Mouse (Mus musculus): ENCODE data around the gene Tlk2. TPM values are rescaled to one million over a fixed set of nuclear protein-coding genes. Genes with fewer than 3 reads are reported as not detected.

Tlk2 gene
- total RNA-seq, 2 experiments from 2014 or later, result 52.8 to 67.7 TPM

DNA sequence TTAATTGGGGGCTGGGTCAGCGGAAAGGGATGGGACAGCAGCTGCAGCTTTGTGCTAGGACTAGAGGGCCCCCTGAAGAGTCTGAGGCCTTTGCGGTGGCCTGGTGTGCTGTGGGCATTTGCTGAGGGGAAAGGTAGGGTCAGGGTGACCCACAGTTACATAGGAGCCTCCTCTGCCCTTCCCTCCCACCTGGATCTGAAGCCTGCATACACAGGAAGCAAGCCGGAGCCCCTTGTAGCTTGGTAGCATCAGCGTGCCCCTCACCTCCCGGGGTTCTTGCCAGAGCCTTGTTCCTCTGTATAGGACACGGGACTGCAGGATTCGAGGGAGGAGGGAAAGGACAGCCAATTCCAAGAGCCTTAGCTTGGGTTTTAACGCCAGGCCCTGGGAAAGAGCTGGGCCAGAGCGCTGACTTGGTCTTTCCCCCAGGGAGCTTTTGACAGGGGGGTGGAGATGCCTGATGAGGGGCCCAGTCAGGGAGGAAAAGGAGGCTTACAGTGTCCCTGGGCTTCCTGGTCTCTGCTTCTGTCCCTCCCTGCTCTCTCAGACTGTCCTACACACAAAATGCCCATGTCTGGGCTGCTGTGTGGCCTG lies 115.4 kb downstream of the Tlk2 start:
- intact Hi-C loops (cut with DNase I), result no loop called here
- no peak for DNase-seq (ENCODE audit: low spot score in 2 of 2)

- DNase-seq (ENCODE audit: low spot score in 2 of 2), result no peak
- intact Hi-C loops (cut with DNase I), result no loop called here
These were observed 117.5 kb downstream of the Tlk2 start for GRCm38 (mm10) chr11:105296084-105296483.

- intact Hi-C loops (cut with DNase I), result no loop called here
These were observed 131.6 kb downstream of the Tlk2 start for GRCm38 (mm10) chr11:105310197-105310596.

DNA sequence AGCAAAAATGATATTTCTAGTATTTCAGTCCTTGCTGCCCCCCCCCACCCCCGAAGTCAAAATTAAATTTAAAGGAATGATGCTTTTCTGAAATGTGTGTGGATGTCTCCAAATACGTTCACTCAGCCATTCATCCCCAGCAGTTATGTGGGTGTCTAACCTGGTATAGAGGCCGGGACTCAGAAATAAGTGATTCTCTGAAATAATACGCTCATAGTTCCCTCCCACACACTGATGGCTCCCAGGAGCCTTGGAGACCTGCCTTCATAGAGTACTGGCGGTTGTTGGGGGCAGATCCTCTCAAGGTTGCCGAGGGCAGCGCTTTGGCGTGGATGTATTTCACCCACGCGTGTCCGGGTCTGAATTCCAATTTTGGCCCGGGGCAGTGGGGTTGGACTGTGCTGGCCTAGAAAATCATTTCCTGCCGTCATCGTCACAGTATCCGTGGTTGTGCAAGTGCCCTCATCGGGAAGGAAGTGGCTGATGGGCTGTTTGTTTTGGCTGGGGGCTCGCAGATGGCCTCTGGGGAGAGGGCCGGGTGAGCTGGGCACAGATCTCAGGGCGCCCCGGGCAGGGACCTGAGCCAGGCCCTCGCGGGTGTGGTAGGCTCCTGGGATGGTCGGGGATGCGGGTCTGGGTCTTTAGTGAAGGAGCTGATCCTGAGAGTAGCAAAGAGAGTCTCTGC lies 132.8 kb downstream of the Tlk2 start:
- intact Hi-C loops (cut with DNase I), result no loop called here
- DNase-seq (ENCODE audit: low spot score in 2 of 2), result peak in 1 of 2 experiments; percentile 18

More at GRCm38 (mm10) chr11:105310197-105310596, 131.6 kb downstream of the Tlk2 start:
- no peak for DNase-seq (ENCODE audit: low spot score in 2 of 2)

- intact Hi-C loops (cut with DNase I), result no loop called here
- DNase-seq (ENCODE audit: low spot score in 2 of 2), result peak in 1 of 2 experiments; percentile 19
These were observed 133.8 kb downstream of the Tlk2 start for GRCm38 (mm10) chr11:105312311-105312942.

DNA sequence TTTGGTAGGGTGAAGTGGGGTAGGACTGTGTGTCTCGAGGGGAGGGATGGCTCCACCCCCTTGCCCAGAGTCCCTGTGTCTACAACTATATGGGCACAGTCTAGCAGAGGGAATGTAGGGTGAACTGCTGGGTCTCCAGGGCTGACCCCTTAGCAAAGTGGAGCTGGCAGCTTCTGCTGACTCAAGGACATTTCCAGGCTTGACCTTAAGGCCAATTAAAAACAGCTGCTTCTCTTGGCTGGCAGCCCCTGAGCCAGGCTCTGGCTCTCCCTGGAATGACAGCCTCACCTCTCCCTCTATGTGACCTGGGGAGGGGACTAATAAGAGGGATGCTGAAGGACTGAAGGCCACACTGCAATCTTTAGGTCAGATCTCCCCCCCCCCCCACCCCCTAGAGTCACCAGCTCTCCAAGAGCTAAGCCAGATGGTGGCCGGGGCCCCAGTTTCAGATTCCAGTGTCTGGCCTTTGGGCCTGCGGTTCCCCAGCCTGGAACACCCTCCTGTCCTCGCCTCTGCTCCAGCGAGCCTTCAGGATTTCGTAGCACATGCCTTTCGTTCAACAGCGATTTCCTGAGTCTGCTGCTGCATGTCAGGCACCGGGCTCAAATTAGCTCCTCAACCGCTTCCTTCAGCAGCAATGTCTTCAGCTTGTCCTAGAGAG lies 134.5 kb downstream of the Tlk2 start:
- peak in 1 of 2 experiments; percentile 33 for DNase-seq (ENCODE audit: low spot score in 2 of 2)
- intact Hi-C loops (cut with DNase I), result no loop called here

DNA sequence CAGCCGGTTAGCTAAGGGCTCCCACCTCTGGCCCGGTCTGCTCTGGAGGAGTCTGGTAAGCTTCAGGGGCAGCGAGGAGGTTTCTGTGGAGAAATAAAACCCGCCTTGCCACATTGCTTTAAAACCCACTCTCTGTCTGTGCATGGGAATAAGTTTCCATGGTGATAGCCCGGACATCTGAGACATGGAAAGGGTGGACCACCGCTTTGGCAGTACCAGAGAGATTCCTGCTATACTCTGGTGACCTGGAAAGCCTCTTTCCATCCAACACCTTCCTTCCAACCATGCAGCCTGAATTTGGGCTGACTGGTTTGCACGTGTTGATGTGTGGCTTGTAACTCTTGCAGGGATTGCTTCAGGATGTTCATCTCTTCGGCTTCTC lies 135.0 kb downstream of the Tlk2 start:
- no peak for DNase-seq (ENCODE audit: low spot score in 2 of 2)
- intact Hi-C loops (cut with DNase I), result no loop called here

- DNase-seq (ENCODE audit: low spot score in 2 of 2), result no peak
- intact Hi-C loops (cut with DNase I), result no loop called here
These were observed 136.7 kb downstream of the Tlk2 start for GRCm38 (mm10) chr11:105315296-105315695.

DNA sequence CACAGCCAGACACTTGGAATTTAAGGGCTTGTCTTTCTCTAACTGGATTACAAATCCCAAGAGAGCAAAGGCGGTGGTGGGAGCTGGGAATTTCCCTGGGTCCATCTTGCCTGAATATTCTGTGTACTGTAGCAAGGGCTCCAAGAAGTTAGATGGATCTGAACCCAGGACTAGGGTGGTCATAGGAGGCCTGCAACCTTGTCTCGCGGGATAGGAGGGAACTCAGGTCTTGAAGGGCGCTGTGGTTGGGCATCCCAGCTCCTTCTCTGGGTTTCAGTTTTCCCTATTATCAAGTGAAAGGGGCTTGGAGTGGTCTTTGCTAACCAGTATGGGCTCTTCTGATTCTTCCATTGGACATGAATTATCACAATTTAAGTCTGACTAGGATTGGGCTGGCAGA lies 137.5 kb downstream of the Tlk2 start:
- no peak for DNase-seq (ENCODE audit: low spot score in 2 of 2)
- intact Hi-C loops (cut with DNase I), result no loop called here

DNA sequence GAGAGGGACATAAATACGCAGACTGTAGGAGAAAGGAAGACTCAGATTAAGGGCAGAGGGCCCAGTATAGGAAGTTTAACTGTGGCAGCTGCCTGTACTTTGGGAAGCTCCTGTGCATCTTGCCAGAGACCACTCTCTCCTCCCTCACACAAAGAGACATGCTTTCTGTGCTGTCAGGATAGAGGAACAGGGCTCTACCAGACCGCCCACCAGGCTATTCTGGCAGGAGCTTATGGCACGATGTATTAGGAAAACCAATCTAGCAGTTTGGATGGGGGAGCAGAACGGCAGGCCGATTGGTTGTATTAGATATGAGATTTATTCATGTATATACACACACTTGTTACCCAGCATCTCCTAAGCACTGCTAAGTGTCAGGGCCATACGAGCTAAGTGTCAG lies 139.2 kb downstream of the Tlk2 start:
- DNase-seq (ENCODE audit: low spot score in 2 of 2), result no peak
- intact Hi-C loops (cut with DNase I), result no loop called here

DNA sequence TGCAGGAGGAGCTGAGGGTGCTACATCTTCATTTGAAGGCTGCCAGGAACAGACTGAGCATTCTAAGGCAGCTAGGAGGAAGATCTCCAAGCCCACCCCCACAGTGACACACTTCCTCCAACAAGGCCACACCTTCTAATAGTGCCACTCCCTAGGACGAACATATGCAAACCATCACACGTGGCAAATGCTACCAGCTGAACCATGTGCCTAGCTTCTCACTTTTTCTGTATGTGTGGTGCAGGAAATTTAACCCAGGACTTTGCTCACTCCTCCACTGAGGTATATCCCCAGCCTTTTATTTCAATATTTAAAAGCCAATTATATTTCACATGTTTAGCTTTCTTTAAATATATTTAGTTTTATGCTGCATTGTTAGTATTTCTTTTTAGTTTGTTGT lies 142.5 kb downstream of the Tlk2 start:
- intact Hi-C loops (cut with DNase I), result no loop called here
- no peak for DNase-seq (ENCODE audit: low spot score in 2 of 2)

DNA sequence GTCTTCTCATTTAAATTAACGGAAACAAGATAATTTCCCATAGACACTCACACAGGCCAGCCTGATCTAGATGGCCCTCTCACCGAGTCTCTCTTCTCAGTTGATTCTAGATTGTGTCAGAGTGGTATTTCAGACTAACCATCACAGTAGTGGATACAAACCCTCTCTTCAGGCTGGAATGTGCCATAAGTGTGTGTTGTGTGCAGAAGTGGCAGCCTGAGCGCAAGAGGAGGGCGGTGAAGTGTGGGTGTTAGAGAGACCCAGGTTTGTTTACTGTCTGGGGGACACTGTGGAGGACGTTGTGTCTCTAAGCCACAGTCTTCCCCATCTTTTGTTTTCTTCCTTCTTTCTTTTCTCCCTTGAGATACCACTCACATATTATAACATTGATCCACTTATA lies 144.9 kb downstream of the Tlk2 start:
- no peak for DNase-seq (ENCODE audit: low spot score in 2 of 2)
- intact Hi-C loops (cut with DNase I), result no loop called here

DNA sequence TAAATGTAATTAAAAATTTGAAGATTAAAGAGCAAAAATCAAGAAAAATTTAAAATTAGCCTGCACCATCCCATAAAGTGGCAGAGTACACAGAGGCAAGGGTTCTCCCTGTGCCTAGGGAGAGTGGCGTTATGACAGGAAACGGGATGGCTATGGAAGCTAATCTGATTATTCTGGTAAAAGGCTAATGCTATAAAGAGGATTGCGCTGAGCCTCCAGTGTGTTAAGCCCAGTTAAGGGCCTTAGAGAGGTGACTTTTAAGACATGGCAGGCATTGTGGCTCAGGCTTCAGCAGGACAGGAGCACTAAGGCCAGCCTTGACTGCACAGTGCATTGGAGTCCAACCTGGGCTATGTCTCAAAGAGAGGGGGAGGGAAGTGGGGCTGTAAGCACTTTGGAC lies 148.5 kb downstream of the Tlk2 start:
- DNase-seq (ENCODE audit: low spot score in 2 of 2), result no peak
- intact Hi-C loops (cut with DNase I), result no loop called here

GRCm38 (mm10) chr11:105329962-105330361 lies 151.4 kb downstream of the Tlk2 start:
- intact Hi-C loops (cut with DNase I), result loop anchor here (5.0 kb wide), 1 partner anchor 582 kb away; no protein-coding TSS in a partner anchor
- DNase-seq (ENCODE audit: low spot score in 2 of 2), result no peak

DNA sequence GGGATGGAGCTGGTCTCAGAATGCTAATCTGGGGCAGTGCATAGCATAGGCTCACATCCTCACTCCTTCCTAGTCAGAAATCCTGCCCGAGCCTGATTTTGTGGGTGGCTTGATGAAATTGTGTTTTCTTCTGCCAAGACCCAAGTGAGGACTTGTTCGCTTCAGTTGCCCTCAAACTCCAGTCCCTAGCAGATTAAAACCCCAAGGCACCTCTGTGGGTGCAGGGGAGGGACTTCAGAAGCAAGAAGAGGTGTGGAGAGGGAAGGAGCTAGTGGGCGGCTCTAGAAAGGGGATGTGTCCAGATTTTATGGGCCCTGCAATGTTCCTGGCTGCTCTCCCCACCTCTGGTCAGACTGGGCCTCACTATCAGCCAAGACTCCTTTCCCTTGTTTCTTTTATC lies 152.5 kb downstream of the Tlk2 start:
- intact Hi-C loops (cut with DNase I), result loop anchor here (5.0 kb wide), 1 partner anchor 581 kb away; no protein-coding TSS in a partner anchor
- no peak for DNase-seq (ENCODE audit: low spot score in 2 of 2)

DNA sequence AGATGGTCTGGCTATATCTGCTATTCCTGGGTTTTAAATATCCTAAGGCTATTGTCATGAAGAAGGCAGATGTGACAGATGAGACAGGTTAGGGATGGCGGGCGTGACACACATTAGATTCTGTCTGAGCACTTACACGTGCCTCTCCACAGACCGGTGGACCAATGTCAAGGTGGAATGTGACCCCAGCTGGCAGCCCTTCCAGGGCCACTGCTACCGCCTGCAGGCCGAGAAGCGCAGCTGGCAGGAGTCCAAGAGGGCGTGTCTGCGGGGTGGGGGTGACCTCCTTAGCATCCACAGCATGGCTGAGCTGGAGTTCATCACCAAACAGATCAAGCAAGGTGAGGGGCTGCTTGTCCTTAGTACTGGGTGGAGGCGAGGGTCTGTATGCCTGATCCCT lies 153.1 kb downstream of the Tlk2 start:
- DNase-seq (ENCODE audit: low spot score in 2 of 2), result no peak
- intact Hi-C loops (cut with DNase I), result loop anchor here (5.0 kb wide), 1 partner anchor 581 kb away; no protein-coding TSS in a partner anchor

- intact Hi-C loops (cut with DNase I), result loop anchor here (5.0 kb wide), 1 partner anchor 580 kb away; no protein-coding TSS in a partner anchor
- peak; percentile 43 to 44 for DNase-seq (ENCODE audit: low spot score in 2 of 2)
These were observed 153.9 kb downstream of the Tlk2 start for GRCm38 (mm10) chr11:105332468-105332867.

All from left cerebral cortex, postnatal 36 days (tissue).